Mouse (Mus musculus): Measurements from ENCODE around the gene Bmp2k.

GRCm38 (mm10) chr5:97062041-97062440 is 64.6 kb downstream of the Bmp2k start:
- TF ChIP-seq CTCF (IDR thresholded peaks at IDR 0.05; ENCODE audit: borderline replicate concordance, extremely low read depth, insufficient read depth, insufficient read length) (no peak), POLR2A (IDR thresholded peaks at IDR 0.05; ENCODE audit: borderline replicate concordance, extremely low read depth, insufficient read depth, insufficient read length, poor library complexity, severe bottlenecking) (no peak)

All from brain, embryonic 14.5 days (tissue).